Mouse (Mus musculus): ENCODE measurements at regions not wholly inside any gene's neighbourhood (a gene's known extent, or its start where the extent isn't known, plus 50 kb on each side); places are given as distances from the start of the nearest gene placed in this dataset.

- TF ChIP-seq CTCF (IDR thresholded peaks at IDR 0.05): no peak
- no peak for TF ChIP-seq POLR2A (IDR thresholded peaks at IDR 0.05; ENCODE audit: insufficient read depth, low read depth, low read length)
- TF ChIP-seq EP300 (IDR thresholded peaks at IDR 0.05; ENCODE audit: insufficient read depth, low read depth, low read length): no peak
Observed at GRCm38 (mm10) chr13:39306851-39307250, 346.2 kb upstream of the Slc35b3 start.
